Mouse (Mus musculus): ENCODE measurements around the gene Klf8.
"Not testable (repeated sequence)": the region's sequence is repeated elsewhere in the genome, so short reads cannot be mapped to it uniquely, and the experiment has no call there.

The Klf8 gene

GRCm38 (mm10) chrX:153237304-153237919 lies at the start of gene Klf8:
Gene Klf8 (plus strand): TSS chrX:153237466.
- DNase-seq (ENCODE audit: low spot score in 2 of 2), result peak in 1 of 2 experiments; percentile 1

DNA sequence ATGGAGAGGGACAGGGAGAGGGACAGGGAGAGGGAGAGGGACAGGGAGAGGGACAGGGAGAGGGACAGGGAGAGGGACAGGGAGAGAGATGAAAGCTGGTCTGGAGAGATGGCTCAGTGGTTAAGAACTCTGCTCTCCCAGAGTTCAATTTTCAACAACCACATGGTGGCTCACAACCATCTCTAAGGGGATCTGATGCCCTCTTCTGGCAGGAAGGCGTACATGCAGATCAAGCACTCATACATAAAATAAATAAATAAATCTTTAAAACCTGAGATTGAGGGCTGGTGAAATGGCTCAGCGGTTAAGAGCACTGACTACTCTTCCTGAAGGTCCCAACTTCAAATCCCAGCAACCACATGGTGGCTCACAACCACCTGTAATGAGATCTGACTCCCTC lies 38.1 kb upstream of the Klf8 start:
- DNase-seq (ENCODE audit: low spot score in 2 of 2), result not testable (repeated sequence)

DNA sequence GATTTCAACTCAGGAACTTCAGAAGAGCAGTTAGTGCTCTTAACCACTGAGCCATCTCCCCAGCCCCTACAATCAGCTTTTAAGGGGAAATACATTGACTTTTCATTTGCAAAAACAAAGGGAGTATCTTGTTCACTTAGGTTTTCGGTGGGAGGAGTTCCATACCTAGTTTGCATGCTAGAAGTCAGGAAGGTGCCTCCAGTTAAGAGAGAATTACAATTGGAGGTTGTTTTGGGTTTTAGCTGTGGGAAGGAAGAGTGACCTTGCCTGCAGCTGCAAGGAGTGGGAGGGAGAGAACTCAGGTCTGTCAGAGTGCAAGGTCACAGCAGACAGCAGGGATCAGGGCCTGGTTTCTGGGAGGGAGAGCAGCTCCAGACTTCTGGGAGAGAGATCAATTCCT lies 26.2 kb upstream of the Klf8 start:
- DNase-seq (ENCODE audit: low spot score in 2 of 2), result no peak

DNA sequence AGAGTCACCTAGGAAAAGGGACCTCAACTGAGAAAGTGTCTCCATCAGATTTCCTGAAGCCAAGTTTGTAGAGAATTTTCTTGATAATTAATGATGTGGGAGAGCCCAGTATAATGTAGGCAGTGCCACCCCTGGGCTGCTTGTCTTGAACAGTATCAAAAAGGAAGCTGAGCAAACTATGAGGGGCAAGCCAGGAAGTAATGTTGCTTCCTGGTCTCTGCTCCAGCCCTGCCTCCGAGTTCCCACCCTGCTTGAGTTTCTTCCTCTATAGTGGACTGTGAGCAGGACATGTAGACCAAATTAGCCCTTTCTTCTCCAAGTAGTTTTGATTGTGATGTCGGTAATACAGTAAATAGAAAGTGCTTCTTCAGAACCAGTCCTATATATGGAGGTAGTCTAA lies 6.0 kb upstream of the Klf8 start:
- no peak for DNase-seq (ENCODE audit: low spot score in 2 of 2)

GRCm38 (mm10) chrX:153233255-153233654 lies 4.0 kb upstream of the Klf8 start:
- DNase-seq (ENCODE audit: low spot score in 2 of 2), result no peak

DNA sequence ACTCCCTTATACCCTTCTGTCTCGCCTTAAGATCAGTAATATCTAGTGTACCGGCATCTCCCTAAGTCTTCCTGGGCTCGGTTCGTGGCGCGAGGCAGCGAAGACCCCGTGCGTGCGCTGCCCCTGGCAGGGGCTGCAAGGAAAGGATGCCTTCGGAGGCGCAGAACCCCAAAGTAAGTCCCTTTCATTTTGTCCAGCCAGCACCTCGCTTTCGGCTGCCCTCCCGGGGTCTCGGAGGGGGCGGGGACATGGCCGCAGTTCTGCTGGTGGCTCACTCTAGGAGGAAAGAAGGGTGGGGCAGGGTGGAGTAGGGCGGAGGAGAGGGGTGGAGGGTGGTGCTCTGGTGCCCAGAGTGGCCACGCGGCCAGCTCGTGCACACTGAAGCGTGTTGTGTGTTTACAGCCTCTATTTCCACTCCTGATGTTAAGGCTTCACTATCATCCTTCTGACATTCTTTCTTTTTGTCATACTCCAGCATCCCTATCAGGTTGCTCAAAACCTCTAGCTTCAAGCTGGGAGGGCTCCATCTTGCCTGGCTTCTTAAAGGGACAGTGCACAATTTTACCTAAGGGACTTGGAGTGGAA lies 746 bp downstream of the Klf8 start:
- DNase-seq (ENCODE audit: low spot score in 2 of 2), result peak; percentile 3 to 5

GRCm38 (mm10) chrX:153254256-153254655 lies 17.0 kb downstream of the Klf8 start:
- DNase-seq (ENCODE audit: low spot score in 2 of 2), result no peak

DNA sequence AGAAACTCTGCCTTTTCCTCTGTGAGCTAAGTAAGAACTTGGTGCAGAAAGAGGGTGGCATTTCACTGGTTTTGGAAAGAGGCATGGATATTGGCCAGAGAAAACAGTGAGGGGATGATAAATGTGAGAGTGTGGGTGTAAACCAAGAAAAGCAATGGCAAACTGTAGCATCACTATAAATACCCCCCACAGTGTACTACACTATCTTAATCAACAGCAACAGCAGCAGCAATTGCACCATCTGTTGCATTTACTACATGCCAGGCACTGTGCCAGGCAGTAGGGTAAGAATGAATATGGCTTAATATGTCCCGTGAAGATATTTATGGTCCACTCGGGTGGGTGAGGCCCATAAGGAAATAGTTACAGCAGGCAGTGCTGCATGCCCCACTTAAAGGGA lies 18.2 kb downstream of the Klf8 start:
- peak; percentile 25 to 34 for DNase-seq (ENCODE audit: low spot score in 2 of 2)

DNA sequence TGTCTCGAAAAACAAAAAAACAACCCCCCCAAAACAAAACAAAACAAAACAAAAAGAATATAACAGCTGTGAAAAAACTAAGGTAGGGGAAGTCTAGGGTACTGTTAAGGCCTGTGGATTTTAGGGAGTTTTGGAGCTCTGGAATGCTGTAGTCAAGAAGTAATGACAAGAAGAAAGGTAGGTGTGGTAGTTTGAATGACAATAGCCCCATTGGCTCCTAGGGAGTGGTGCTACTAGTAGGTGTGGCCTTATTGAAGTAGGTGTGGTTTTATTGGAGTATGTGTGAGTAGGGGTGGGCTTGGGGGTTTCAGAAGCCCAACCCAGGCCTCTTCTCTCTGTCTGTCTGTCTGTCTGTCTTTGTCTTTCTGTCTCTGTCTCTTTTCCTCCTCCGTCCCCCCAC lies 44.9 kb downstream of the Klf8 start:
- DNase-seq (ENCODE audit: low spot score in 2 of 2), result no peak

DNA sequence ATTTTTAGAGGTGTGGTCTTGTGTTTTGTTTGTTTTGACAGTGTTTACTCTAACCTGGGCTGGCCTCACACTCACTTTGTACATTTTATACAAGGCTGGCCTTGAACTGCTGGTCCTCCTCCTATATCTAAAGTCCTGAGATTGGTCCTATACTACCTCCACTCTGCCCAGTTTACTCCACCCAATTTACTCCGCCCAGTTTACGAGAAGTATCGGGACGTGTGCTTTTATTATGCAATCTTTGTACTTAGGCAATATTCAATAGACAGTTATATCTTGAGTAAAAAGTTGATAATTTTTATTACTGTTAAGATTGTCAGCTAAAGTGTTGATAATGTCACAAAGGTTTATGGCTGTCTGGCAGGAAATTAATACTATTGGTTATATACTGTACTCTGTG lies 74.1 kb downstream of the Klf8 start:
- no peak for DNase-seq (ENCODE audit: low spot score in 2 of 2)

- no peak for DNase-seq (ENCODE audit: low spot score in 2 of 2)
These were observed 85.8 kb downstream of the Klf8 start for GRCm38 (mm10) chrX:153323105-153323504.

DNA sequence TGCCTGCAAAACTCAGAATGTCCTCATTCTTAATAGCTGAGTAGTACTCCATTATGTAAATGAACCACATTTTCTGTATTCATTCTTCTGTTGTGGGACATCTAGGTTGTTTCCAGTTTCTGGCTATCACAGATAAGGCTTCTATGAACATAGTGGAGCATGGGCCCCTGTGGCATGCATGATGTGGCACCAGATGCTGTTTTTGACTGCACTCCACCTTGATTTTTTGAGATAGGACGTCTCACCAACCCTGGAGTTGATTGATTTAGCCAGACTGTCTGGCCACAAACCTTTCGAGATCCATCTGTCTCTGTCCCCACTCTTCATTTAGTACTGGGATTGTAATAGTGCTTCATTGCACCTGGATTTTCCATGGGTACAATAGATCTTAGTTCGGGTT lies 96.9 kb downstream of the Klf8 start:
- DNase-seq (ENCODE audit: low spot score in 2 of 2), result not testable (repeated sequence)

DNA sequence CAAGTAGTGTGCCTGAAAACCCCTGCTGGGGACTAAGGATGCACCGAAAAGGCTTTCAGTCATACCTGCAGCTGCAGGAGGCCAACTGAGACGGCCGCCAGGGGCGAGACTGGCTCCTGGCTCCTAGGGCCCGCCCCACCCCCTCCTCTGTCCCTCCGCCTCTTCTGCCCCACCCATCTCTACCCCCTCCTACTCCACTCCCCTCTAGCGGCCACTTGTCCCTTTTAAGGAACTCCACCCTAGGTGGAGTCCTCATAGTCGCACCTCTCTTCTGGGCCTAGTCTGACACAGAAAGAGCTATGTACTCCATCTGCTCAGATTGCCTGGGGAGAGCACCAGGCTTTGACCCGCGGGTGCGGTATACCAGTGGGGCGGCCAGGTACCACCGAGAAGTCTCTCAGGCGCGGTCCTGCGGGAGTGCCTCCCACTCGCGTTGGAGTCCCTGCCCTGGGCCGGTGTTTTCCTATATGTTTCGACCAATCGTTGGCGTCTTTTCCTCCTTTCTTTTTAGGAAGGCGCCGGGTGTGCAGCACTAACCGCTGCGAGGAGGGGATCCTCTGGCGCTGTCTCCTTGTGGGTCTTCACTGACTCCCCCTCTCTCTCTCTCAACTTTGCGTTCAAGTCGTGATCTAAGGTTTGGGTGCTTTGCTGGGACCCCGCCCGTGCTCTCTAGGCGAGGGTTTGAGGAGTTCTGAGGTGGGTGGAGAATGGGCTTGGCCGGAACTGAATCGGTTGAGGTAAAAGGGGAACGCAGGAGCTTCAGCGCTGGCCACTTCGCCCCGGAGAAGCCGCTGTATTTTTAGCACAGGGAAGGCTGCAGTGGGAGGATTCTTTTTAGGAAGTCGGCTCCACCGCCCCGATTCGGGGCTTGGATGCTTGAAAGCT lies 122.3 kb downstream of the Klf8 start:
- DNase-seq (ENCODE audit: low spot score in 2 of 2), result peak; percentile 2 to 9

DNA sequence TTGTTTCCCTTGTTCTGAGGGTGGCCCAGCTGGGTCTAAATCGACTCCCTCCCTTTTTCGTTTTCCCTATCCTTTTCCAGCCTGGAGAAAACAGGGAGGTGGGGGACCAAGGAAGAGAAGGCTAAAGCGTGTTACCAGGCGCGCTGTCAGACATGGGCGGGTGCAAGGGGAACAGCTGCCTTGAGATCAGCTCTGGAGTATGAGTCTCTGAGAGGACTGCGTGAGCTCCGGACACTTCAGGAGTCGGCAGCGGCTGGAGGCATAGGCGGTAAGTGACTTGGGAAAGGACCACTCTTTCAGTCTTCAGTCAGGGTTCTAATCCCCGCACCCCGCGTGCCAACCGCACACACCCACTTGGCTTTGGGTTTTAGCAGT lies 122.9 kb downstream of the Klf8 start:
- peak; percentile 13 to 24 for DNase-seq (ENCODE audit: low spot score in 2 of 2)

DNA sequence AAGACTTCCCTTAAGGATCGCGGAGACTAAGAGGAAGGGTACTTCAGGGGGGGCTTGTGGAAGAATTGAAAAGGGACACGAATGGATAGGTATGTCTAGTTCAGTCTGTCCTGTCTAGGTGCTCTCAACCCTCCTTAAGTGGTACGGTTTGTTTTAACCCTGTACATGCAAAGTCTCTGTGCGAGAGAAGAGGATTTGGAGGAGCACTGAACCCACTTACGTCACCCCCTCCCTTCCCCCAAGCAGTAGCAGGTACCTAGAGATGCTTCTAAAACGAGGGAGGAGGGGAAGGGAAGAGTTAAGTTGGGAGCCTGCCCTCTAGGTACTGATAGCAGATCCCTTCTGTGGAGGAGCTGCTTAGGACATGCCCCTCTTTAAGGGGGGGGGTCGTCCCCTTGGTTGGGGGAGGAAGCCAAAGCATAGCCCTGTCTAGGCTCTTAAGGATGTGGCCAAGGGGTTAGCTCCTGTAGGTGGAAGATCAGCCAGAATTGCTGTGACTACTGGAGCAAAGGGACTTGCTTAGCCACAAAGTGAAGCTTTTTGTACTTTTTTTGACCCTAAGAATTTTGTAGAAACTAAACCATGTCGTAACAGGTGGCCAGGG lies 123.5 kb downstream of the Klf8 start:
- no peak for DNase-seq (ENCODE audit: low spot score in 2 of 2)

- peak; percentile 9 to 20 for DNase-seq (ENCODE audit: low spot score in 2 of 2)
These were observed 129.5 kb downstream of the Klf8 start for GRCm38 (mm10) chrX:153366754-153367153.

GRCm38 (mm10) chrX:153369780-153370179 lies 132.5 kb downstream of the Klf8 start:
- no peak for DNase-seq (ENCODE audit: low spot score in 2 of 2)

DNA sequence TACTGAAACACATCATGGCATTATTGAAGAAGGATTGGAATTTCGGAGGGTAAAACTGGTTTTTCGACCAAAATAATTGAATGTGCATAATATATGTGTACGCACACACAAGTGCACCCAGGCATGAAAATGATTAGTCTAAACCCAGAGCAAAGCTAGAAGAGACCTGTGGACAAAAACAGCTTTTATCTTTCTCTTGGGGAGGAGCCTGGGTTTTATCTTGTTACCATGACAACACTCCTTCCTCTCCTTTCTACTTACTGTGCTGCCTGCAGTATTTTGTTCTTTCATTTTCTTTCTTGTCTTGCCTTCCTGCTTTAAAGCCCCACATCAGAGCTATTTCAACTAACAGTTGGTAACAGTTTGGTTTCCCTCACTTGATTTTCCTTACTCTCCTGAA lies 137.8 kb downstream of the Klf8 start:
- DNase-seq (ENCODE audit: low spot score in 2 of 2), result no peak

DNA sequence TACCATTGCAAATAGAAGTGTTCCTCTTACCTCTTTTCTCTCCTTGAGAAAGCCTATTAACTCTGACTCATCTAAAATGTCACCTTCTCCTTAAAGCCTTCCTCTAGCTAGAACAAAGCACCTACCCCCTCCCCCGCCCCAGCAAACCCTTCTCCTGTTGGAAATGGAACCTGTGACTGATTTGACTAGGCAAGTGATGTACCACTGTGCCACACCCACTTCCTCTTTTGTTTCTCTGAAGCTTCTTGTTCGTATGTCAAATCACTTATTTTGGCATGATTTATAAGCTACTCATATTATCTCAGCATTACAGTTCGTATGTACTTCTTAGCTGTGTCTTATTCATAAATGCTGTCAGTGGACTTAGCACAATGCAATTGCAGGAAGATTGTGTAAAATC lies 144.5 kb downstream of the Klf8 start:
- DNase-seq (ENCODE audit: low spot score in 2 of 2), result no peak

GRCm38 (mm10) chrX:153389291-153389690 lies 152.0 kb downstream of the Klf8 start:
- no peak for DNase-seq (ENCODE audit: low spot score in 2 of 2)

GRCm38 (mm10) chrX:153417067-153417466 lies 179.8 kb downstream of the Klf8 start:
- DNase-seq (ENCODE audit: low spot score in 2 of 2), result no peak

DNA sequence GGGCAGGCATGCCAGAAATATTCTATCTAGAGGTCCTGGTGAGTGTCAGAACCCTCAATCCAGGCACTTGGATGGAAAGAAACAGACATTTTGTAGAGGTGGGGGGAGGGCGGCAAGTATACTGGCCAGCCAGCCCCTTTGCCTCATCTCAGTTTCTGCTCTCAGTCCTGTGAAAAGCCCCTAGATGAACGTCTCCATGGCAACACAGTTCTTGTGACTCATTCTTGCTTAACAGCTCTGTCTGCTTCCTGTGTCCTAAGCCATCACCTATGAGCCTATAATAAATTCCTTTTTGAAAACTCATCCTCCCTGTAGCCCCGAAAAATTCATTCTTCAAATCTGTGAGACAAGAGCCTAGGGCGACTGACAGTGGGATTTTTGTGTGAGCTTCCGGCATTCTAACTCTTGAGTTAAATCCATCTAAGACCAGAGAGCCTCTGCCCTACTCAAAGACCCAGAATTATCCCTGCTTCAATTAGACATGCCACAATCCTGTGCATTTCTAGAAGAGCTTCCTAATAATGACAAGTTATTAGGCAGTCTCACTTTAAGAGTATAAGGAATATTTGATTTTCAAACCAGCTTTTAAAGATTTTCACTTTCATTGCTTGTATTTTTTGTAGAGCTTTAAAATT lies 196.5 kb downstream of the Klf8 start:
- DNase-seq (ENCODE audit: low spot score in 2 of 2), result peak in 1 of 2 experiments; percentile 0
